Mouse (Mus musculus): ENCODE data around the gene Abhd17b.
"Not testable (repeated sequence)": the region's sequence is repeated elsewhere in the genome, so short reads cannot be mapped to it uniquely, and the experiment has no call there.

Abhd17b gene

DNA sequence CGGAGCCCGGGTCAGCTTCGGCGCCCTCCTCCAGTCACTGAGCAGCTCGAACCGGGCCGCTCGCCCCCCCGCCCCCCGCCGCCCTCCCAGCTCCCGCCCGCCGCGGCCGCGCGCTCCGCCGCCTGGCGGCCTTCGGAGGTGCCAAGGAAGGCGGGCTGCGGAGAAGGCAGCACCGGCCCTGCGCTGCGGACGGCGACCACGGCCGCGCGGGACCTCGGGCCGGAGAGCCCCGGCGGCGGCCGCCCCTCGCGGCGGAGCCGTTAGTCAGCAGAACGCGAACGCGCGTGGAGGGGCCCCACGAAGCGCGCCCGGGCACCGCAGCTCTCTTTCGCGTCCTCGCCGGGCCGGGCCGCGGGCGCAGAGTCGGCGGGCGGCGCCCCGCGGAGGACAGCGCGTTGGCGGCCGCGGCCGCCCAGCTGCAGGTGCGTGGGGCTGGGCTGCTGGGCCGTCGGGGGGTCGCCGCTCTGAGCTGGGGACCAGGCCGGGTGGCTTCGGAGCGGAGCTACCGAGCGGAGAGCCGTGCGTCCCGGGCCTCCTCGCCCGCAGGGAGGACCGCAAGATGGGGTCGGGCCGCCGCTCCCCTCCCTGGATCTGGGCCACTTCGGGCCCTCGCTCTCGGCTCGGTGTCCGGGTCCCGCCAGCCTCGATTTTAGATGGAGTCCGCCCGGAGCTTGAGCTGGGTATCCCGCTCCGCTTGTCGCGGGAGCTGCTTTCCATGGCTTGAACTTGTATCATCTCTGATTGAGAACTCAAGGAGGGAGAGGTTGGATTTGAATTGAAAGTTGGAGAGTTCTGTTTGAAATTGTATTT lies at the start of gene Abhd17b:
Gene Abhd17b, plus strand, starts transcription at position 14 of the 810 bp plus-strand sequence.
- peak; percentile 29 for DNase-seq

DNA sequence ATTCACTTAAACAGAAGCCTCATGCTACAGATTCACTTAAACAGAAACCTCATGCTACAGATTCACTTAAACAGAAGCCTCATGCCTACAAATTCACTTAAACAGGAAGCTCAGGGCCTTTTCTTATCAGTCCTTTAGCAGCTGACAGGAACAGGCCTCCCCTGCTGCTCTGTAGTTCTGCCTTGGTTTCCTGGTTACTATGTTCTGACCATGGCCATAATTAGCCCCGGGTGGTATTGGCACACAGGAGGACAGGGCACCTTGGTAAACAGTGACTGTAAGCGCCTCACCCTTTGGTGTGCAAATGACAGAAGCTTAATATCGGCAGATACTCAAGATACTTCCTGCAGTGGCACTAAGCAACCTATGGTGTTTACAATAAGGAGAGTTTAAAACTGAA lies 49.1 kb upstream of the Abhd17b start:
- no peak for DNase-seq

DNA sequence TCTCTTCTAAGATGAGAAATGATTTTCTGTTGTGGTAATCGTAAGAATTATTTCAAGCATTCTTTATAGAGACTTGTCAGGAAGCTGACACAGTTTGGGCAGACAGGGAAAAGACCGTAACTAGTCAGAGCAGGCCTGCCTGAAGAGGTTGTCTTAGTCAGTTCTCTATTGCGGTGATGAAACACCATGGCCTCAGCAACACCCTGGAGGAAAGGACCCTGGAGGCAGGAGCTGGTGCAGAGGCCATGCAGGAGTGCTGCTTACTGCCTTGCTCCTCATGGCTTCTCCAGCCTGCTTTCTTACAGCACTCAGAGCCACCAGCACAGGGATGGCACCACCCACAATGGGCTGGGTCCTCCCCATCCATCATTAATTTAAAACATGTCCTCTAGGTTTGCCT lies 47.7 kb upstream of the Abhd17b start:
- DNase-seq: no peak

DNA sequence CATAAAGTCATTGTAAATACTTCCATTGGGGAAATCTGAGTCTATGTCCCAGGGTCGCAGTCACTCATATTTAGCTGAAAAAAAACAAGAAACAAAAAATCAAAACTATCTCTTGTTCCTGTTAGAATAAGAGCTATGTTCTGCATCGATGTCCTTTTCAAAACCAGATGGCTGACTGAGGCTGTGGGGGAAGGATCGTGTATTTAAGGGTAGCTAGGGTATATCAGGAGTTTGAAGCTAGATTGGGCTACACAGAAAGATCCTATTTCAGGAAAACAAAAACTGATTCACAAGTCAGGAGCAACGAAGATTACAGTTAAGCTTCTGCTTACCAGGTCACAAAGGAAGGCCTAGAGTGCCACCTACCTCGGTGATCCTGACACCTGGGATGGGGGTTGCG lies 42.7 kb upstream of the Abhd17b start:
- no peak for DNase-seq

DNA sequence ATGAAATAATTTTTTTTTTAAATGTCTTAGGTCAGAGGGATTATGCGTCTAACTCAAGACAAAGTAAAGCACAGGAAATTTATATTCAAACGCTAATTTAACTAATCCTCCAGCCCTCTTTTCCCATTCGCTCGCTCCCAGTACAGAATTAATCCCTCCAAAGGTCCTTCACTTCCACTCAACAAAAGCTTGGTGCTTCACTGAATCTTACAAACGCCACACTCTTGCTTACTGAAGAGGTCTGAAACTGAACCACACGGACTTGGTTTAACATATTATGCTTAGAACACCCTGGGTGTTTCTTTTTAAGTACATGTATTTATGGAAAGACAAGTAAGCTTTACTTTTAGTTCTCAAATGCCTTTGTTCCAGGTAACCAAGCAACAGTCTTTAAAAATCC lies 41.7 kb upstream of the Abhd17b start:
- DNase-seq: no peak

DNA sequence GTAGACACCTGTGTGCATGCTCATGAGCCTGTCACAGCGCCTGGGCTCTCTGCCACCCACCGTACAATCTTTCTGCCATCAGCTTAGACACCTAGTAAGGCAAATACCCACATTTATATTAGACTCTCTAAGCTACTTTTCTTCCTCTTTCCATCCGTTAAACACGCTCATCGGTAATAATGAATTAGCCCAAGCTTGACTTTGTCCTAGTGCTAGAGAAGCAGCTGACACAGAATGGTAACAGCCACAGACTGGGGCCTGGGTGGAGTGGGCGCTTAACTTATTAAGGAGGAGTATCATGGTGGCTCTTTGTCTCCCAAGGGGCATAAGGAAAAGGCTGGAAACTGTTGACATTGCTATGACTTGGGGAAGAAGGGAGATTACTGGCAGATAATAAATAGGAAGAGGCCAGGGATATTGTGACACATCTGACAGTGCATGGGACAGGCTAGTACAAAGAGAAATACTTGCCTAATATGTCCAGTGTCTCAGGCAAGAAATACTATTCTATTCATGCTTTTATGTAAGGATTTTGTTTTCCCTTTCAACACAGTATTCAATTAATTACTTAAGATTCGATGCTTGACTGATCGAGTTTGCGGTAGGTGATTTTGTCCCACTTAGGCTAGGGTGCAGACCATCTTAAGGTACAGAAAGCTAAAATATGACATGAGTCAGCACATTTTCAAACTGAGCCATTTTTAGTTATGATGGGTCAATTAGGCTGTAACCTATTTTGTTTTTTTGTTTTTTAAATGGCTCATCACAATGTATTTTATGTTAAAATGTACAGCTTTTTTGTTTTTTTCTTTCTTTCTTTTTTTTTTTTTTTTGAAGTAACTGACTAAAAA lies 41.0 kb upstream of the Abhd17b start:
- DNase-seq: no peak

DNA sequence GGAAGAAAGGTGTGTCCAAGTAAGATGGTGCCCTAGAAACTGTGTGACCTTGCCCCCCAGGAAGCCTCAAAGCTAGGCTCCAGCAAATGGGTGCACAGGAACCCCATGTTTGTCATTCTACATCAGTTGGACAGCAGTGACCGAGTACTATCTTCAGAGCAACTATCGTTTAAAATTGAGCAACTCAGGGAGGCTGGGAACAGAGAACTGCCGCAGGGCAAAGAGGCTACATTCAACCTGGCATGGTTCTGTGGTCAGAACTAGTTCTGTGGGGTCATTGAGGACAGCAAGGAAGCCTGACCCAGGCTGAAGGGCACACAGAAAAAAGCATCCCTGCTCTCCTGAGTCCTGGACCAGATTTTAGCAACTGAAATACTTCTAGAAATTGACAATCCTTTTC lies 37.2 kb upstream of the Abhd17b start:
- no peak for DNase-seq

DNA sequence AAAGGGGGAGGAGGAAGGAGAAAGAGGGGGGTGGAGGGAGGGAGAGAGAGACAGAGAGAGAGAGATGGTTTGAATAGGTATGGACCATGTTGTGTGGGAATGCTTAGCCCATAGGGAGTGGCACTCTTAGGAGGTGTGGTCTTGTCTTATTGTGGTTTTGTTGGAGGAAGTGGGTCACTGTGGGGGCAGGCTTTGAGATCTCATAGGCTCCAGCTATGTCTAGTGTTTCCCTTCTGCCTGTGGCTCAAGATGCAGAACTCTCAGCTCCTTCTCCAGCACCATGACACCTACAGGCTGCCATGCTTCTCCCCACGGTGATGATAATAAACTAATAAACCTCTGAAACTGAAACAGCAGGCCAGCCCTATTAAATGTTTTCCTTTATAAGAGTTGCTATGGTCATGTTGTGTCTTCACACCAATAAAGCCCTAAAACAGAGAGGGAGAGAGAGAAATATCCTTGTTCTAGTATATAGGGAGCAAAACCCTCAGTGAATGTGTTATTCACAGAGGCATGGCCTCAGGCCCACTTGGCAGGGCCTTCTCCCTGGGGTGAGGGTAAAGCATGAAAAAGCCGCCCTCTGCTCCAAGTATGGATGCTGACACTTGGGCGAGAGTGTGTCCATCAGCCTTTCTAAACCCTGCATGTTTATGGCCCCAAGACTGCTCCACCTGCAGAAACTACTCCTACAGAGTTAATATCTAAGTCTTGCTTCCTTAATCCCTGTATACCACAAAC lies 29.4 kb upstream of the Abhd17b start:
- DNase-seq: no peak

DNA sequence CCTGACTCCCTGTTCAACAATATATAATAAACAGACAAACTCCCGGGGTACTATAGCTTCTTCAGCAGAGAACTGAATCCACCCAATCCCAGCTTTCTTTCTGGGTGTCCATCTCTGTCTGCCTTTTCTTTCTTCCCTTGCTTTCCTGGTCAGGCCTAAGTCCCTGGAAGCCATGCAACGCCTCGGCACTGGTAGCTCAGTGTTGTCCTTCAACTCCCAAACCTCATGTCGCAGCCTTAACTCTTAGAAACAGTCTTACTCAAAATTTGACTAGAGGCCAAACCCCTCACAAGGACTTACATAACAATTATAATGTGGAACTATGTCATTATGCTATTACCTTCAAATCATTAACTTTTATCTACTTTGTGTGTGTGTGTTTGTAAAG lies 28.8 kb upstream of the Abhd17b start:
- no peak for DNase-seq

DNA sequence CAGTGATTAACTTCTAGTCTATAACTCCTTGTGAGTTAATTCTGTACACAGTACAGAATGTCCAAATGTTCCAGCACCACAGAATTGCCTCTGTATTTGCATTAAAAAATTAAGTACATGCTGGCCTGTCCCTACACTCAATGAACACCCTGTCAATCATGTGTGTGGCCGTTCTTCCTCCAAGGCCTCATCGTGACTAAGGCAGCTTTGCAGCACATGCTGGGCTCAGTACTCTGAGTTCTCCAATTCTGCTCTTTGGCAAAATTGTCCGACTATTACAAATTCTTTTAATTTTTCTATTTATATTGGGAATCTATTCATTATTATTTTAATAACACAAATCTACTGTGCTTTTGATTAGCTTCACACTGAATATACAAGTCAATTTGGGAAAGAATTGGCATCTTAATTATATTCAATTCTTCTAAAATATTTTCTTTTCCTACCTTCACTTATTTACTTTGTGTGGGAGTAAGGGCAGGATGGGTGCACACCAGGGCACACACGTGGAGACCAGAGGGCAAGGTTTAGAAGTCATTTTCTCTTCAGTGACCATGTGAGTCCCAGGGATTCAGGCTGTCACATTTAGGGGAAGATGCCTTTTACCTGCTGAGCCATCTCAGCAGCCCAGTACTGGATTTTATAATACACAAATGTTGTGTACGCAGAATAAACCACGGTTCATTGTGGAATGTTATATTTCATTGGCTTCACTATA lies 26.6 kb upstream of the Abhd17b start:
- no peak for DNase-seq

DNA sequence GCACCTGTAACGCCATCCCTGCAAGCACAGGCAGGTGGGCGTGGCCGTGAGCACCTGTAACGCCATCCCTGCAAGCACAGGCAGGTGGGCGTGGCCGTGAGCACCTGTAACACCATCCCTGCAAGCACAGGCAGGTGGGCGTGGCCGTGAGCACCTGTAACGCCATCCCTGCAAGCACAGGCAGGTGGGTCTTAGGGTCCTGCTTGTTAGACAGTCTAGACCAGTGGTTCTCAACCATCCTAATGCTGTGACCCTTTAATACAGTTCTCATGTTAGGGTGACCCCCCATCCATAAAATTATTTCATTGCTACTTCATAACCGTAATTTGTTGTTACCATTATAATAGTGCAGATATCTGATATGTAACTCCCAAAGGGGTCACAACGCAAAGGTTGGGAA lies 24.5 kb upstream of the Abhd17b start:
- not testable (repeated sequence) for DNase-seq

DNA sequence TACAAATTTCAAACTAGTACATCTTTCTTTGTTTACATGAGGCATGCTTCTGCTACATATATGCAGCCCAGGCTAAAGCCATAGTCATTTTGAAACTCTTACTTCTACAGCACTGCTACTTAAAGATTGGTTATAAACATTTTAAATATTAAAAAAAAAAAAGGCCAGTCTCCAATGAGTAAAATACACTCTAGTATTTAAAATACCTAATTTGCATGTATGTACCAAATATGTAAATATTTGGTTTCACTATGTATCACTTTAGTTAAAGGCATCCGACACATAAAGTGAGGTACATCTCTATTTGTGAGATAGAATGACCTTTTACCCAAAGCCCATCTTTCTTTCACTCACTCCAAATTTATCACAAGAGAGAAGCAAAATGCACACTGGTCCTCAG lies 24.0 kb upstream of the Abhd17b start:
- no peak for DNase-seq

DNA sequence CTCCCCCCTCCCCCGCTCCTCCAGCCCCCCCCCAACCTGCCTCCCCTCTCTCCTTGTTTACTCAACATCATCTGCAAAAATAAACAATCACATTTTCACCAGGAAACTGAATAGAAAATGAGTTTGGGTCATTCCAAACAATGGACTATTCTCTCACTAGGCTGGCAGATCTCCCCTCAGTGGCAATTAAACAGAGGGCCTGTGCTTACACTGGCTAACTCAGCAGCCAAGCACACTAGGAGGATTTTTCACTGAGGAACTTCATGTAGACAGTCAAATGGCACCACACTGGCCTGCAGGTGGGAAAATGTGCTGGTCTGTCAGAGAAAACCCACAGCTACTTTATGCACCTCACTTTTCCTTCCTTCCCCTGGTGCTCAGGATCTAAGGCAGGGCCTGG lies 23.5 kb upstream of the Abhd17b start:
- DNase-seq: peak; percentile 20

DNA sequence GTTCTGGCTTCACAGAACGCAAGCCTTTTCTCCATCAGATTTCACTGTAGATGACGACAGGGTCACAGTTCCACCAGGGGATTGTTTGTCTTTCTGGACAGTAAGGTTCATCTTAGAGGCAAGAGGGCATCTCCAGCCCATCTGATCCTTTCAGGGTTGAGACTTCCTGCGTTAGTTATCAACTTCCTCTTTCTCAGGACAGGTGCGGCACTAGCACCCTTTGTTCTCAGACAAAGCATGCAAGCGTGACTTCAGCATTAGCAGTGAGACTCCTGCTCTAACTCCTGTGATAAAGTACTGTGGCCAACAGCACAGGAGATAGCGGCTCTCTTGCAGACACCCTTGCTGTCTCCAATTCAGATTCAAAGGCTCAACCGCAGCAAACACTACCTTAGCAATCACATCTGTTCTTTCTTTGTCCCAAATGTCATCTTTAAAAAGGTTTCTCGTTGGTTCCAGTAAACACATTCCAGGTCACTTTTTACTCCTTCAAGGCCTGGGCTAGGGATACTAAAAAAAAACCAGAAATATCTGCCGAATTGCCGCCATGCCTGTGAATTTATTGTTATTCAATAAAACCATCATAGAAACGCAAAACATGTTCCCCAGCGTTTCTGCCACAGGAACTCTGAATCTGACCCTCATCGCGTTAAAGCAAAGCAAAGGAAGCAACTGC lies 22.2 kb upstream of the Abhd17b start:
- no peak for DNase-seq

DNA sequence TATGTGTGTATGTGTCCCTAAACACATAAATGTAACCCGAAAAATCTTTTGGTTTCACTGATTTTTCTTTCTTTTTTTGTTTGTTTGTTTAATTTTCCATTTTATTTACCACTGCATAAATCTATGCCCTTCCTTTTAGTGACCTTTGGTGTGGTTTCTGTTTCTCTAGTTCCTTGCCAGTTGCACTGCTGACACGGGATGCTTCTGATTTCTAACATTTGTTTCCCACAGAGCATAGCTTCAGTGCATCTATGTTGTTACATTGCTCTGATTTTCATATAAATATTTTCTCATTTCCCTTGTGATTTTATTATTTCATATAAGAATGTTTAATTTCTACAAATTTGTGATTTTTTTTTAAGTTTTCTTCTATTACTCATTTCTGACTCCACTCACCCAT lies 17.6 kb upstream of the Abhd17b start:
- DNase-seq: no peak

DNA sequence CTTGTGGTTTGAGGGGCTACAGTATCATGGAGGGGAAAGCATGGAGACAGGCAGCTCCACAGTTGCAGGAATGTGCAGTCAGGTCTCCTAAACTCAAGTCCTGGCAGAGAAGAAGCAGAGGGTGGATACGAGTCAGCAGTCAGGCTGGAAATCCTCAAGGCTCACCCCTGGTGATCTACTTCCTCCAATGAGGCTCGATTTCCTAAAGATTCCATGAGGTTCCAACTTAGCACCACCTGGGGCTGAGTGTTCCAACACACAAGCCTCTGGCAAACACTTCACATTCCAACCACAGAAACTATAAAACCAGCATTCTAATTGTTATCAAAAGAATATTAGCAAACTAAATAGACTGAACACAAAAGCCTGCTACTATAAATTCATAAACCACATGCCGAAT lies 16.1 kb upstream of the Abhd17b start:
- DNase-seq: no peak

DNA sequence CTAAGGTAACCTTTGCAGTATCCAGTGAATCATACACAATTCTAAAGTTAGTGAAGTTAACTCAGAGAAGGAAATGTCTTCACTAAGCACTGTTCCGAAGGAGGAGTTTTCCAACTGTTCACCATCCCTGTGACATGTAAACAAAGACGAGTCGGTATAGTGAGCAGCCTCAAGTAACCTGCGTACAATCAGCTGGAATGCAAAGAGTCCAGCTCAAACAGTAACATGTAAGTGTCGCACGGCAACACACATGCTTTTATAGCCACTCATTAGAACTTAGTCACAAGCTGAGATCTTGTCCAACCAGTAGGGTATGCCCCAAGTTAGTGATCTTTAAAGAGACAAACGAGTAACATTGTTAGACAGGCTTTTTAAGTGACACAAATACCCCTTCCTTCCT lies 15.3 kb upstream of the Abhd17b start:
- no peak for DNase-seq

DNA sequence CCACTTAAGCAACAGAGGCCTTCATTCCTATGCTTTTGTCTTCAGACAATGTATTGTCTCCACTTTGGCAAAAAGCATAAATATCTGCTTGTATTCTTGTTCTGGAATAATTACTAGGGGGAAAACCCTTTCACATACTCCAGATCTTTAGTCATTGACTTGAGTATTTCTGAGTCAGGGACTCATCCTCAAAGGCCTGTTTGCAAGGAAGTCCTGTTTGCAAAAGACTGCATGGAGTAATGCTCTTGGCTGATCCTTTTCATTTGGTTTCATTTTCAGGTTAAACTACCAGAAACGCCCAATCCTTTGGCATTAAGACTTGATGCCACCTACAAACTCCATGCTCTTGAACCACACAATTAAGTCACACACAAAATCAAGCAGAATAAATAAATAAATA lies 9.1 kb upstream of the Abhd17b start:
- no peak for DNase-seq

DNA sequence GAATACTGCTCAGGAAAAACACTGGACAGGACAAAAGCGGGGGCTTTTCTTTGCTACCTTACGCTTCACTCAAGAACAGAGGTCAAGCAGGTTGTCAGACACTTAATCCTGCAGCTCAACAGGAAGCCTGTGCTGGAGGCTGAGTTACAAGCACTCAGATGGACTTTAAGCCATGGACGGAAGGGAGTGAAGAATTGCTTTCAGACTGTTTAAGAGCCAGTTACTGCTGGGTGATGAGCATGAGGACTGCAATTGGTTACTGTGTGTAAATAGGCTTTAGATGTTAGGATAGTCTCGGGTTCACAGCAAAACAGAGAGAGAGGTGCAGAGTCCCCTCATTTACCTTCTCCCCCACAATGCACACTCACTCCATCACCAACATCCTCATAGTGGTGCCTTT lies 7.7 kb upstream of the Abhd17b start:
- DNase-seq: no peak

DNA sequence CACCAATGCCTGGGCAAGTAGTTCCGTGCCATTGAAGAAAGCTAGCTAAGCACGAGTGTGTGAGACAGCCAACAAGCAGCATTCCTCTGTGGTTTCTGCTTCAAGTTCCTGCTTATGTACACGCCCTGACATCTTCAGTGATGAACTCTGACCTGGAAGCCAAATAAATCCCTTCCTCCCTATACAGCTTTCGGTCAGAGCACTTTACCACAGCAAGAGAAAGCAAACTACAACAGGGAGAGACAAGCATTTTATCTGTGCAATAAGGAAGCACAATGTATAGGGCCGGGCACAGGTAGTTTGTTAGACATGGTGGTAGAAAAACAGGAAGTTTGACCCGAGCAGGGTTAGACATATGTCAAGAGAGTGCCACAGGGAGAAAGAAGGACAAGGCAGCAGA lies 6.8 kb upstream of the Abhd17b start:
- no peak for DNase-seq

DNA sequence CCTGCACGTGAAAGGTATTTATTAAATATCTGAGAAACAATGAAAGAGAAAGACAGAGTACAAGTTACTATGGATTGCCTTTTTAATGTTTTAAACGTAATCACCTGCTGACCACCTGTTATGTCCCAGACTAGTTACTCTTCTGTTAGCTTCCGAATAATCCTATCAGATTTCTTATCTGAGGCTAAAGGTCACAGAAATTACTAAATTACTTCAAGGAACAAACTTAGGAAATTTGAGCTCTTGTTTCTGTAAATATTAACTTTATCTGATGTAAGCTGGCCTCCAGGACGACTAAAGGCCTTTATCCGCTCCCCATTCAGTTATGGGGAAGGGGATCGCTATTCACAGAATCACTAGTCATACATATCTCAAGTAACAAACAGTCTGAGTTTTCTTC lies 1.3 kb upstream of the Abhd17b start:
- DNase-seq: no peak
